Mouse (Mus musculus): ENCODE data around the gene Gprasp2. TPM values are rescaled to one million over a fixed set of nuclear protein-coding genes. Genes with fewer than 3 reads are reported as not detected.
"Not testable (repeated sequence)": the region's sequence is repeated elsewhere in the genome, so short reads cannot be mapped to it uniquely, and the experiment has no call there.

Gene Gprasp2
- 100 to 1,000 TPM; 187 to 189 TPM for total RNA-seq (2021)

DNA sequence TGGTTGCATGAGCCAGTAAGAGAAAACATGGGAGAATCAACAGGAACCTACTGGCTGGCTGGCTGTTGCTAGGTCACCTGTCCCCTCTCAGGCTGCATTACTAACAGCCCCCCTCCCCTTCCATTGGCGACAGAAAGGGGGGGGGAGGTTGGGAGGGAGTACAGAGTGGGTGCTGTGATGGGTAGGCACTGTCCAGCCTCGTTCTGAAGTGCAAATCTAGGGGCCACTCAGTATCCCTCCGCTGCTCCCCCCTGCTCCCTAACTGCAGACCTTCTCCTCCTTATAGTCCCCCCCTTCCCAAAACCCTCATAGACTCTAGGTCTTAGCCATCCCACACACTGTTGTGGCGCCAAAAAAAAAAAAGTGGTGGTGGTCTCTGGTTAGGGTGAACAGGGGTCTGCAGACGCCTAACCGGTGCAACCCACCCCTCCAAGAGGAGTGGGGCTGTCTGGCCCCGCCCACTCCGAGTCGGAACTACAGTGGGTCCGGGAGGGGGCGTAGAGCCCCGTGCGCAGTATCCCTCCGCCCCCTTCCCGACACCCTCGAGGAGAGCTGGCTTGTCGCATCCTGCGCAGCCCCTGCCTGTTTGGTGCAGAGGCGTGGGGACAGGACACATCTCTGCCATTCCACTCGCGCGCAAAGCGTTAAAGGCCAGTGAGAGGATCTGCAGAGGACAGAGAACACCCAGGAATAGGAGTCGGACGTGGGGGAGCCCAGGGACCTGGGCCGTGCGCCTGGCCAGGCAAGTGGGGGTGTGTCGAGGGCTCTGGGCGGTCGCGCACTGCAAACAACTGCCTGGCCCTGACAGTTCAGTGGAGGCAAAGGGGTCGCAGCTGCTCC lies at the start of gene Gprasp2:
Gene Gprasp2 (plus strand): TSS at position 514 of the 840 bp plus-strand sequence.
- DNase-seq = peak; percentile 52 to 56

GRCm38 (mm10) chrX:135791536-135791935 lies 47.3 kb upstream of the Gprasp2 start:
- DNase-seq = no peak

- DNase-seq = no peak
These were observed 46.5 kb upstream of the Gprasp2 start for GRCm38 (mm10) chrX:135792326-135792725.

GRCm38 (mm10) chrX:135795591-135796304 lies 43.1 kb upstream of the Gprasp2 start:
- peak; percentile 55 to 65 for DNase-seq

DNA sequence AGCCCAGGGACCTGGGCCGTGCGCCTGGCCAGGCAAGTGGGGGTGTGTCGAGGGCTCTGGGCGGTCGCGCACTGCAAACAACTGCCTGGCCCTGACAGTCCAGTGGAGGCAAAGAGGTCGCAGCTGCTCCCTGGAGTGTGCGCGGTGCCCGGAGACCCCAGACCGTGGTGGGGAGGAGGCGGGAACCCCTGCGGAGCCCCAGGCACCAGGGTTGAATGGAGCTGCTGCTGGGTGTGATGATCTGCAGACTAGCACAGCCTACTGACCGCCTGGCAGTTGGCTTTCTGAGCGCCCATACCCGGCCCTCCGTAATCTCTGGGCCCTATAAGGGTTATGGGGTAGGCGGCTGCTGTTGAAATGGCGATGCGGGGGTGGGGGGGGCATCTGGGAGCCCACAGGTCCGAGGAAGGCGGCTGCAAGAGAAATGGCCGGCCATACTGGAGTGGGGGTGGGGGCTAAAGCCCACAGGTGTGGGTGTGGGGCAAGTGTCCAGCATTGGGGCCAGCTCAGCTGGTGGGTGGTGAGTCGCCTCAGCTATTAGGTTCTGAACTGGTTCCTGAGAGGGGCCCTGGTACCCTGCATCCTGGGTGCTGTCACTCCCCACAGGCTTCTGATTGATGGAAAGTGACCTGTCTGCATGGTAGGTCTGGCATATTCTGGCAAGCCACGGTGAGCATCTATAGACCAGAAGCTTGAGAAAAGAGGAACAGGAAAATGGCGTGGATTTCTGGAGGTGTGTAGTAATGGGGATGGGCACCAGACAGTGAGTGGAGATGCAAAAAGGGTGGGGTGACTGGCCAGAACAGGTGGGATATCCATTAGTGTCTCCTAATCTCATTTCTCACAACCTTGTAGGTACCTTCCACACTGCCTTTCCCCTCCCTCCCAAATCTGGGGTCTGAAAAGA lies 42.3 kb upstream of the Gprasp2 start:
- DNase-seq = not testable (repeated sequence)

- DNase-seq = peak; percentile 40 to 45
These were observed 41.6 kb upstream of the Gprasp2 start, which contains the start of gene Bhlhb9 for GRCm38 (mm10) chrX:135797212-135797644. Gene Bhlhb9, plus strand, starts transcription at chrX:135797594.

- DNase-seq = no peak
These were observed 34.7 kb upstream of the Gprasp2 start for GRCm38 (mm10) chrX:135804149-135804548.

DNA sequence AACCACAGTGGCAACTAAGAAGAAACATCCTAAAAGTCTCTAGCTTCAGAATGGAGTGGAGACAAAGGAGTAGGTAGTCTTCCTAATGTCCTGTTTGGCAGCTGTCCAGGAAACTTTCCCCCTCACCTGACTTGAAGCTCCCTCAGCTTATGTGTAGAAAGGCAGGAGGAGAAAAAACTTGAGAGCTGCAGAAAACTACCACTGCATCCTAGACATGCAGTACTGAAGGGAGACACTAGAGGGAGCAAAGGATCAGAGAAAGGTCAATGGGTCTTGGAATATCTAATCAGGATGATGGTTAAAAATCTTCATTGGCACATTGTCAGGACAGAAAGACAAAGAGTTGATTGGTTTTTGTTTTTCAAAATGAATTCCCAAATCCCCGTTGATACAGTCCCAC lies 33.1 kb upstream of the Gprasp2 start:
- no peak for DNase-seq

GRCm38 (mm10) chrX:135835896-135836295 lies 2.9 kb upstream of the Gprasp2 start:
- DNase-seq = not testable (repeated sequence)

DNA sequence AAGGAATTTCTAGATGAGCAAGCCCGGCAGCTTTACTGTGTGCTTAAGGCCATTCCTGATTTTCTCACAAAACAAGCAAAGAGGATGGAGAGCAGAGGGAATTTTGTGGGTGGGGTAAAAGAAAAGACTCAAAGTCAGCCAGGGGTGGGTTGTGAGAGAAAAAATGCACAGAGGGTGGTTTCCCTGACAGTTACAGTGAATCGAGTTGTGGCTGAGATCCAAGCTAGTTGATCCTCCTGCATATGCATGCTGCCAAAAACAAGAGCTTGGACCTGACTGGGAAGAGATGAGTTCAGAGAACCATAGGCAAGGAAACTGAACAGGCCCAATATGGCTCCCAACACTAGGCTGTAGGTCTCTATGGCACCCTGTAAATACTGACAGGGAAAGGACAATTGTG lies 938 bp upstream of the Gprasp2 start:
- DNase-seq = no peak

- DNase-seq = peak; percentile 28 to 32
These were observed 860 bp downstream of the Gprasp2 start for GRCm38 (mm10) chrX:135839397-135840391.

- DNase-seq = not testable (repeated sequence)
These were observed 28.0 kb downstream of the Gprasp2 start for GRCm38 (mm10) chrX:135866806-135867205.

DNA sequence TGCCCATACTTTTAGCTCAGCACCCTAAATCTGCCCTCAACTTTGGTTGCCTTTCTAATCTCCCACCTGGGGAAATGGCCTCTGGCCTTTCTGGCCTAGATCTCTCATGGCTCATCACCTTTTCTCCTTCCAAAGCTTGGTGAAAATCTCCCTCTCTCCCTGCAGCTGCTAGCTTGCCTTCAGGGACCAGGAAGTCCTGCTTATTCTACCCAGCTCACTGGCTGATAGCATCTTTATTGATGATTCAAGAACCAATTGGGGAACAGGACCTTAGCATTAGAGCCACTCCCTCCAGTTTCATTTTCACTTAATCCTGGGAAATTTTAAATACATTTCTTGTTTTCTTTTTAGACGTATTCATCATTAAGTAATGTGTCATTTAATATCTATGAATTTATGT lies 37.8 kb downstream of the Gprasp2 start:
- DNase-seq = no peak

- DNase-seq = no peak
These were observed 40.8 kb downstream of the Gprasp2 start for GRCm38 (mm10) chrX:135879626-135880025.

GRCm38 (mm10) chrX:135885411-135886233 lies 46.8 kb downstream of the Gprasp2 start:
- DNase-seq = peak; percentile 75 to 78

GRCm38 (mm10) chrX:135886234-135886585 lies 47.4 kb downstream of the Gprasp2 start:
- DNase-seq = peak in 1 of 2 experiments; percentile 14

All from layer of hippocampus, postnatal 36 days (tissue).